Mouse (Mus musculus): ENCODE data around the gene Zbtb7a. TPM values are rescaled to one million over a fixed set of nuclear protein-coding genes. Genes with fewer than 3 reads are reported as not detected.
A peak's percentile ranks its signal among the peaks of the same experiment; 100 is the strongest.

Zbtb7a gene
- total RNA-seq, 2 experiments from 2014 or later, result 10.1 to 11.5 TPM

DNA sequence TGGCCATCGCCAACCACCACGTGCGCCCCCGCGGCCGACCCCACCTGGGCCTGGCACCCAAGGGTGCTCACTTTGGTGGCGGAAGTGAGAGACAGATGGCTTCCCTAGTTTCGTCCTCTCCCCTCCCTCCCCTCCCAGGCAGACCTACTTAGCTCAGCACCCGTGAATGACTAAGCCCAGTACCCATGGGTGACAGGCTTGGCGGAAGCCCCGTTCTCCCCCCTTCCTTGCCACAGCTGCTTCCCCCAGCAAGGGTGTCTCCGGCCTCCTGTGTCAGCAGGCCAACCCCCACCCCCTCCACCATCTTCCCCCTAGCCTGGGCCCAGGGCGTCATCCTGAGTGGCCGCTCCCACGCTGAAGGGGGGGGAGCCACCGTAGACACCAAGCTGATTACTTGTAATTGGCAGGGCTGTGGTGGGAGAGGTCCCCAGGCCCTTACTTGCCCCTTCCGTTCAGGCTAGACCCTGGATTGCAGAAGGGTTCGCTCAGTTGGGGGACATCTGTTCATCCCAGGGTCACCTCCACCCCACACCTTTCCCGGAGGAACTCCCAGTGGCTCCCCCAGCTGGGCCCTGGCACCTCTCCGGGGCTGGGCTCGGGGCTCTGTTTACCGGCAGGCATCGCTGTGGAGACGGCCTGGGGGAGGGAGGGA is 3.2 kb downstream of the Zbtb7a start:
- no peak for ATAC-seq (replicated peaks; ENCODE audit: low FRiP score, poor library complexity, severe bottlenecking)

DNA sequence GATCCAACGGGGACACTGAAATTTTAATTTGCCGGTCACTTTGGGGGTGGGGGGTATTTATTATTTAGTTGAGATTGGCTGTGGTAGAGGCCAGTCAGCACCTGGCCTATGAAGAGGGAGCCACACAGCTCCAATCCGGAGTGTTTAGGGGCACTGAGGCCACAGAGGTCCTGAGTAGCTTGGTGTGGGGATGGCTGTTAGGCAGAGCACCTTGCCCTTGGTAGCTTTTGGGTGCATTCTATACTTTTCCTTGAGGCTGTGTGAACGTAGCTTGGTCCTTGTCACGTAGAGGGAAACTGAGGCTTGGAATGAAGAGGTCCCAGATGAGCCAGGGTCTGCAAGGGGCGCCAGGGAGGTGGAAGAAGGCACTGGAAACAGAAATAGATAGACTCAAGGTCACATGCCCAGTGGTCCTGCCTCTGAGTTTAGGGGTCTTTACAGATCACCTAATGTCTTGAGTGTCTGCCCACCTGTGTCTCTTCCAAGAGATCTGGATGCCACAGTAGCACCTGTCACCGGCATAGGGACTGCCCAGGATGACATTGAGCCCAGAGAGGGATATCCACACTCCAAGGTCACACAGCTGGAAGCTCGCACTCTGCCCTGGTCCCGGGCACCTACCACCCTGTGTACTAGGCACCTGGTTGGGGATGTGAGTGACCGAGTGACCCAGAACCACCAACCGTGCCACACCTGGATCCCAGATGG is 4.0 kb downstream of the Zbtb7a start:
- no peak for ATAC-seq (replicated peaks; ENCODE audit: low FRiP score, poor library complexity, severe bottlenecking)

GRCm38 (mm10) chr10:81139529-81139846 is 4.5 kb downstream of the Zbtb7a start:
- ATAC-seq (replicated peaks; ENCODE audit: low FRiP score, poor library complexity, severe bottlenecking), result no peak

GRCm38 (mm10) chr10:81140005-81140404 is 5.0 kb downstream of the Zbtb7a start:
- no peak for ATAC-seq (replicated peaks; ENCODE audit: low FRiP score, poor library complexity, severe bottlenecking)

DNA sequence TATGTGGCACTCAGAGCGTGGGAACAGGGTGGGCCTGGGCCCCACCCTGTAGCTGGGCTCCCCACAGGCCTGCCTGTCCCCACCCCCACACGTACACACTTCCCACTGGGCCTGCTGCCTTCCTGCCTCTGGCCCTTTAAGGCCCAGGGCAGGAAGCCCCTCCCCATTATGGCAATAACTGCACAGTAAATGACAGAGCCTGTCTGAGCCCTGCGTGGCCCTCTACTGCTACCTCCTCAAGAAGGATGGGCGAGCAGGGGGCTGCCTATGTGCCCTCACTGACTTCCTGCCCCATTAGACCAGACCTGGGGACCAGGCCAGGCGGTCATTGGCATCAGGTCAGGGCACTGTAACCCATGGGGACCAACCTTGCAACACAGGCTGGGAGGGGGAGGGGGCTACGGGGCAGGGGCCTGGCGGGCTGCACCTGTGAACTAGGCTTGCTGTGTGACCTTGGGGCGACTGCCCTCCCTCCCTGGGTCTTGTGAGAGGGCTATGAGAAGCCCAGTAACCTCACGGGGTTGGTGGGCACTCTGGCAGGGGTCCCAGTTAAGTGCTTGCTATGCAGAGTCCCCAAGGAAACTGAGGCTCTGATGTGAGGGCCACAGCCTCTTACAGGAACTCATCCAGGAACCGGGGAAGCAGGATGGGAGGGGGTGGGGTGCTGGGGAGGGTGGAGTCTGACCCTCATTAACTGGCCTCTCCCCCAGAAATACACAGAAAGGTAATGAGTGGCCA is 5.9 kb downstream of the Zbtb7a start:
- ATAC-seq (replicated peaks; ENCODE audit: low FRiP score, poor library complexity, severe bottlenecking), result no peak

DNA sequence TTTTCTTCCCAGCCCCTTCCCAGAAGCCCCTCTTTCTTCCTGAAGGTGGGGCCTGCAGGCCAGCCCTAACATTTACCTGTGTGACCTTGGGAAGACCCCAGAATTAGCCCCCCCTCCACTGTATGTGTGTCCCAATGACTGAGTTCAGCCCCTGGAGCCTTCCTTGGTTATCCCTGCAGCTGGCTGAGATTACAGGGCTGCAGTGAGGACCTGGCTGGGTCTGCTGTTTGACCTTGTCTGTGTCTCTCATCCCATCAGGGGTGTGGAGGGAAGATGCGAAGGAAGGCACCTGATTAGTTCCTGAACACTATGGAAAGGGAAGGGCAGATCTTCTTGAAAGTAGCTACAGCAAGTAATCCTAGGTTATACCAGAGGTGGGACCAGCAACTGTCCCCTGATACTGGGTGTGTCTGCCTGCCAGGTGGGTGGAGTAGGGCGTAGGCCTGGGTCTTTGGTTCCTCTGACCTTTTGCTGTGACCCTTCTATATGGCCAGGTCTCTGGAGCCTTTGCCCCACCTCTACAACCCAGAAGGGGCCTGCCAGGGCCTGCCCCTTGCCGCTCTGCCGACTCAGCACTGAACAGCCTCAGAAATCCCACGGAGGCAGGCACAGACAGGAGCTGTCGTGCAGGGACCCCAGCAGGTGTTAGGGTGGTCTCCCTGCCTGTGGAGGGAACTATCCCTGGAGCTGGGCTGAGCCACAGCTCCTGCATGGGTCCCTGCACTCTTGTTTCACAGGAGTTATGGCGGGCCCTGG is 6.6 kb downstream of the Zbtb7a start:
- no peak for ATAC-seq (replicated peaks; ENCODE audit: low FRiP score, poor library complexity, severe bottlenecking)

- ATAC-seq (replicated peaks; ENCODE audit: low FRiP score, poor library complexity, severe bottlenecking), result no peak
Observed at GRCm38 (mm10) chr10:81142551-81142981, 7.5 kb downstream of the Zbtb7a start.

GRCm38 (mm10) chr10:81143157-81143633 is 8.2 kb downstream of the Zbtb7a start:
- ATAC-seq (replicated peaks; ENCODE audit: low FRiP score, poor library complexity, severe bottlenecking), result no peak

- no peak for ATAC-seq (replicated peaks; ENCODE audit: low FRiP score, poor library complexity, severe bottlenecking)
Observed at GRCm38 (mm10) chr10:81143845-81144437, 8.9 kb downstream of the Zbtb7a start.

- ATAC-seq (replicated peaks; ENCODE audit: low FRiP score, poor library complexity, severe bottlenecking), result no peak
Observed at GRCm38 (mm10) chr10:81144667-81145066, 9.6 kb downstream of the Zbtb7a start.

DNA sequence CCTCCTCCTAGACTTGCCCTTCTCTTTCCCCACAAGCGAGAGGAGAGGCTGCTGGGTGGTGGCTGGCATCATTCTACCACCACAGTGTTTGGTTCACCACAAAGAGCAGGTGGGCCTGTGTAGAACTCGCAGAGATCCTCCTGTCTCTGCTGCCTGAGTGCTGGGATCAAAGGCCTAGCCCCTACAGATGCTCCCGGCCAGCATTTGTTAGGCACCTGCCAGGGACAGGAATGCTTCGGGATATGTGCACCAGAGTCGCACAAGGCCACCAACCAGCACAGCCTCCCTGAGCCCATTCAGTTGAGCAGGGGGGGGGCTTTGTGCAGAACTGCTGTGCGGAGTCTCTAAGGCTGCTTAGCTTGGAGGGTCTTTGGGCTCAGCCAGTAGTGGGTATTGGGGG is 10.3 kb downstream of the Zbtb7a start:
- ATAC-seq (replicated peaks; ENCODE audit: low FRiP score, poor library complexity, severe bottlenecking), result no peak

DNA sequence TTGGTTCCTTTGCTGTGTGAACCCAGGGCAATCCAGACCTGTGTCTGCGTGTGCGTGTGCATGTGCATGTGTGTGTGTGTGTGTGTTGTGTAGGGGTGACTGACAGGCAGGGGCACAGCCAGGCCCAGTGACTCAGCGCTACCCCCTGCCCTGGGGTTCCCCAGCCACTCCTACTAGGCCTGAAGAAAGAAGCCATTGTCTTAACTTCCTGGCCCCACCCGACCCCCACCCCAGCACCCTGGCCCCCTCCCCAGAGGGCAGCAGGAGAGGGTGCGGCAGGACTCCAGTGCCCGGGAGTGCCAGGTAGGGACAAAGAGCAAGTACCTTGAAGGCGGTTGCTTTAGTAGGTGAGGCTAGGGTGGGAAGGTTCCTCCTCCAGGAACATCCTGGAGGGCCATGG is 10.8 kb downstream of the Zbtb7a start:
- ATAC-seq (replicated peaks; ENCODE audit: low FRiP score, poor library complexity, severe bottlenecking), result no peak

DNA sequence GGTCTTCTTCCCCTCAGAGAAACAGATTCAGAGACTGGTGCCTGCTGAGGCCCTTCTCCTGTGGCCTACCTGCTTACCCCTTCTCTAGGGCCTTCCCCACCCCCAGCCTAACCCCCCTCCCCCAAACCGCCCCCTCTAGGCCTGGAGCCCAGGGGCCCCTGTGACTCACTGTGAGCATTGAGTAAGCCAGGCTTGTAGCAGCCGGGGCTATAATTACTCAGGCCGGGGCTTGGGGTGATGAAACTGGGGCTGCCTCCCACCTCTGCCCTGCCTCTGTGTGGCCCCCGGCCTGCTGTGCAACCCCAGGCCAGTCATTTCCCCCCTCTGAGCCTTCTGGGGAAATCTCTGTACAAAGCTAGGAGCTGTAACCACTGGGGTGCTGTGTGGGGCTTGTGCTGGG is 11.3 kb downstream of the Zbtb7a start:
- ATAC-seq (replicated peaks; ENCODE audit: low FRiP score, poor library complexity, severe bottlenecking), result no peak

- ATAC-seq (replicated peaks; ENCODE audit: low FRiP score, poor library complexity, severe bottlenecking), result no peak
Observed at GRCm38 (mm10) chr10:81151261-81151660, 16.2 kb downstream of the Zbtb7a start.

GRCm38 (mm10) chr10:81152609-81153008 is 17.6 kb downstream of the Zbtb7a start:
- no peak for ATAC-seq (replicated peaks; ENCODE audit: low FRiP score, poor library complexity, severe bottlenecking)

DNA sequence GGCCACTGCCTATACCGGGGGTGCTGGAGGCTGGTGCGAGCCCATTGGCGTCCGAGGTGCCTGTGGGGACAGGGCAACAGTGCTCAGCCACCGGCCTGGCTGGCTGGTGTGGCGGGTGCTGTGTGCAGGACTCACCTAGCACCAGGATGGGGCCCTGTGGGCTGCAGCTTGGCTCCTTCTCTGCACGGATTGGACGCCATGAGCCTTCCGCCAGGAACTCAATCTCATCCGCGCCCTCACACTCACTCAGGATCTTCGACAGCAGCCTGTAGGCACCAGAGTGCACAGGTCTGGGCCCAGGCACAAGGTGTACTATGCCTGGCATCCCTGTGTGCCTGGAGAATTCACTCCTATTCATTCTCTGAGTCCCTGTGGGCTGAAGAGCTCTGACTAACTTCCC is 19.3 kb downstream of the Zbtb7a start:
- ATAC-seq (replicated peaks; ENCODE audit: low FRiP score, poor library complexity, severe bottlenecking), result no peak

DNA sequence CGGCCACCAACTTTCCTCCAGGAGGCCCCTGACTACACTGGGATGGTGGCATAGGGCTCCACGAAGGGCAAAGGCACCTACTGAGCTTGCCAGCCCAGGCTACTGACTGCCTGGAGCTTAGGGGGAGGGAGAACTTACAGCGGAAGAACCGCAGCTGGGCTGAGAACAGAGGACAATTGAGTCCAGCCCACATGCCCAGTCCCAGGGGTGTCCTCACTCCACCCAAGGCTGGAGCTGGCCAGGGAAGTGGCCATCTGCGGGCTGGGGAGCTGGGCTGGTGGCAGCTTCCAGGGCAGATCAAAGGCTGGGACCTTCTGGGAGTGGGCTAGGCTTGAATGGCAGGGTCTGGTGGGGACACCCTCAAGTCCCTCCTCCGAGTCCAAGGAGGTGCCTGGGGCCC is 19.7 kb downstream of the Zbtb7a start:
- ATAC-seq (replicated peaks; ENCODE audit: low FRiP score, poor library complexity, severe bottlenecking), result no peak

DNA sequence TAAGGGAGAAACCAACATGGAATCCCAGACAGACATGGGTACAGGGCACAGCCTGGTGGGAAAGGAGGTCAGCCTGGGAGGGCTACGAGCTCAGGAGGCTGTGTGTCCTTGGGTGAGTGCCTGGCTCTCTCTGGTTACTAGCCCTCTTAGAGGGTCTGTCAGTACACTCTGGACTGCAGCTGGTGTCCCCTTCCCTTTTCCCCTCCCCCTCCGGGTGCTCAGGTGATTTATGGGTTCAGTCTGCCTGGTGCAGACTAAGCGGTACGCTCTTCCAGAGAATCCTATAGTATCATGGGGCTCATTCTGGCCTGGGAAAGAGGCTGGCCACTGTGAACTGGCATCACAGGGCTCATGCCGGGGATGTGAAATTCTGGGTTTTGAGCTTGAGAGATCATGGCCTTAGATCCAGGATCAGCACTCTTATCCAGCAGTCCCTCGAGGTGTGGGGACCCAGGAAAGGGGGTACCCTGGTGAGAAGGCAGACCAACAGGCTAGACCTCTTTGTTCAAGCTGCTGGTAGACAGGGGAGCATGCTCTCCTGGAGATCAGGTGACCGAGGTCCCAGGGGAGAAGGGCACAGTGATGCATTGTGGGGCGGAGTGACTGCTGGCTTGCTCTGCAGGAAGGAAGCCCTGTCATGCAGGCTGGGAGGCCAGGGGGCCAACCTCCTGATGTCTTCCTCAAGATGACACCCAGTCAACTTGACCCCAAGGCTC is 26.7 kb downstream of the Zbtb7a start:
- 0 out of 2 replicates have a peak, but pooled peaks have one; percentile 4 for ATAC-seq (replicated peaks; ENCODE audit: low FRiP score, poor library complexity, severe bottlenecking)

DNA sequence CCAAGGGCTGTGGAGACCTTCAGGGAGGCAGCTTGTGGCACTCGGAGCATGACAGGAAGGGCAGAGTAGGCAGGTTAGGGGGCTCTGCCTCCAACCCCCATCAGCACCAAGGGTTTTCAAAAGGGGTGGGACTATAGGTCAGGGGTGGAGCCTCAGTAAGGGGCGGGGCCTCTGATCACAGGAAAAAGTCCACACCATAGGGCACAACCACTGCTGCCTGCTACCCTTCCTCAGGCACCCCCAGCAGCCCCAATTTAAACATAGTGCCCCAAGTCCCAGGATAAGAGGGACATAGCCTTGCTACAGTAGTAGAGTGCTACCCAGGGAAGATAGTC is 27.3 kb downstream of the Zbtb7a start:
- ATAC-seq (replicated peaks; ENCODE audit: low FRiP score, poor library complexity, severe bottlenecking), result 0 out of 2 replicates have a peak, but pooled peaks have one; percentile 16

Measured in erythroblast, adult 5-6 weeks (primary cell).